11 mouse cellular contexts compared by ENCODE assay signal in the genomic region with DNA sequence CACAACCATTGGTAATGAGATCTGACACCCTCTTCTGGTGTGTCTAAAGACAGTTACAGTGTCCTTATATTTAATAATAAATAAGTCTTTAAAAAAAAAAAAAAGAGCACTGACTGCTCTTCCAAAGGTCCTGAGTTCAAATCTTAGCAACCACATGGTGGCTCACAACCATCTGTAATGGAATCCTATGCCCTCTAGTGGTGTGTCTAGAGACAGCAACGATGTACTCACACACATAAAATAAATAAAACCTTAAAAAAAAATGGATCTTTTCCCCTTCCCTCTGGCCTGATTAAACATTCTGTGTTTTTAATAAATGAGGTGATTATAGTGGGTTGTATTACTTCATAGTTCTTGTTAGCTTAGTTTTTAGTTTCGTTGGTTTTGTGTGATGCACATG. TPM values are rescaled to one million over a fixed set of nuclear protein-coding genes. Genes with fewer than 3 reads are reported as not detected.
DNase-seq lines count a peak whose midpoint lies in the region; ATAC-seq and TF ChIP-seq lines count a peak whose summit lies in the region.
"Not testable (repeated sequence)": the region's sequence is repeated elsewhere in the genome, so short reads cannot be mapped to it uniquely, and the experiment has no call there.
"Had no signal": no experiment of that assay in that cellular context is flagged by ENCODE, and none has a peak within 500 bp of the region (broad histone marks: within the 10 kb centered on the region; RNA-seq: fewer than 3 reads in every experiment).

No protein-coding gene starts in this region.

- not testable (repeated sequence) for ATAC-seq in liver, postnatal 0 days; midbrain, postnatal 0 days (ENCODE audit: low FRiP score)

- not testable (repeated sequence) for TF ChIP-seq EP300 in heart, adult 2 months (IDR thresholded peaks at IDR 0.05; ENCODE audit: insufficient read depth, low read depth, low read length); liver, postnatal 0 days (IDR thresholded peaks at IDR 0.05; ENCODE audit: low read depth)

- H3K4me3 ChIP-seq in E14TG2a.4 (replicated peaks; ENCODE audit: low read length); heart, adult 2 months; layer of hippocampus, adult 2 months; liver, postnatal 0 days (ENCODE audit: low read depth, low read length); midbrain, postnatal 0 days (ENCODE audit: low read depth, low read length): not testable (repeated sequence)

- TF ChIP-seq CTCF in E14TG2a.4 (conservative IDR thresholded peaks at IDR 0.05; ENCODE audit: low read length), result peak; percentile 26; the same call in 1 of the 2 replicates
- TF ChIP-seq CTCF in heart, adult 2 months (IDR thresholded peaks at IDR 0.05), result peak; percentile 38
- peak; percentile 58 for TF ChIP-seq CTCF in layer of hippocampus, adult 2 months (conservative IDR thresholded peaks at IDR 0.05)
- 0 out of 2 replicates have a peak, but pooled peaks have one; percentile 8 for TF ChIP-seq CTCF in liver, postnatal 0 days (IDR thresholded peaks at IDR 0.05; ENCODE audit: low read depth)
- peak; percentile 14; the same call in 1 of the 2 replicates for TF ChIP-seq CTCF in midbrain, postnatal 0 days (IDR thresholded peaks at IDR 0.05)

- not testable (repeated sequence) for H3K9me3 ChIP-seq in E14TG2a.4 (ENCODE audit: low read length); liver, postnatal 0 days (ENCODE audit: low read length); midbrain, postnatal 0 days (ENCODE audit: low read length)

- not testable (repeated sequence) for H3K79me2 ChIP-seq in heart, adult 2 months (replicated peaks; ENCODE audit: control insufficient read depth, insufficient read depth, low read length)

- DNase-seq in NIH3T3 (ENCODE audit: low read depth), result peak; percentile 34
- DNase-seq in heart, adult 2 months; layer of hippocampus, adult 2 months (ENCODE audit: low spot score in 2 of 2); liver, postnatal 0 days; midbrain, postnatal 0 days (ENCODE audit: low spot score): not testable (repeated sequence)

- TF ChIP-seq POLR2A in heart, adult 2 months (IDR thresholded peaks at IDR 0.05; ENCODE audit: insufficient read depth, low read depth, low read length), result not testable (repeated sequence)

- H3K4me2 ChIP-seq in liver, postnatal 0 days (ENCODE audit: low read depth, low read length); midbrain, postnatal 0 days (ENCODE audit: low read depth, low read length, poor library complexity, severe bottlenecking): not testable (repeated sequence)

- intact Hi-C loops in heart, adult 2 months (cut with DNase I), result not testable (repeated sequence)

- H3K9ac ChIP-seq in heart, adult 2 months (ENCODE audit: low read depth, low read length); liver, postnatal 0 days (replicated peaks); midbrain, postnatal 0 days (replicated peaks; ENCODE audit: low read length, poor library complexity, severe bottlenecking): not testable (repeated sequence)

- peaks cover 59% of the 10 kb centered on the region for H3K4me1 ChIP-seq in E14TG2a.4 (replicated peaks; ENCODE audit: low read depth, low read length)
- not testable (repeated sequence) for H3K4me1 ChIP-seq in heart, adult 2 months (ENCODE audit: control insufficient read depth, insufficient read depth, low read length); midbrain, postnatal 0 days (ENCODE audit: insufficient read depth, low read length)
- H3K4me1 ChIP-seq in liver, postnatal 0 days (ENCODE audit: insufficient read depth), result peaks cover 16% of the 10 kb centered on the region

- not testable (repeated sequence) for H3K27me3 ChIP-seq in E14TG2a.4 (ENCODE audit: insufficient read depth, low read length); heart, adult 2 months (ENCODE audit: control insufficient read depth, insufficient read depth, low read length); liver, postnatal 0 days (ENCODE audit: insufficient read depth, low read length); midbrain, postnatal 0 days (ENCODE audit: insufficient read depth, low read length)

- not testable (repeated sequence) for H3K36me3 ChIP-seq in E14TG2a.4 (ENCODE audit: insufficient read depth, low read length); heart, adult 2 months (ENCODE audit: control insufficient read depth, insufficient read depth, low read length); liver, postnatal 0 days (replicated peaks; ENCODE audit: insufficient read depth, low read length); midbrain, postnatal 0 days (ENCODE audit: insufficient read depth, low read length)

- whole genome bisulfite sequencing in heart, adult 2 months, result 96% methylated on average over 2 of the region's 2 CpGs
- WGBS in liver, postnatal 0 days (ENCODE audit: insufficient replicate concordance), result 82% methylated on average over 2 of the region's 2 CpGs
- 93% methylated on average over 2 of the region's 2 CpGs for WGBS in midbrain, postnatal 0 days

- not testable (repeated sequence) for H3K27ac ChIP-seq in heart, adult 2 months; layer of hippocampus, adult 2 months; liver, postnatal 0 days (ENCODE audit: low read depth); midbrain, postnatal 0 days (ENCODE audit: low read depth, low read length)

RNA-seq across cellular contexts. Expression of gene Pcolce, which starts 1.3 kb away (rescaled TPM):
- total RNA-seq in heart, adult 2 months (2021), result 10 to 100 TPM; 35.9 to 50.8 TPM
- 87.0 and 109 TPM in 2 replicates for polyA plus RNA-seq in heart, adult 2 months (2012; rRNA removed)
- 1 to 10 TPM; 6.1 to 8.4 TPM for total RNA-seq in layer of hippocampus, adult 2 months (2021)
- 12.9 and 14.7 TPM in 2 replicates for polyA plus RNA-seq in liver, postnatal 0 days (2015; fragmentation: Nextera tagmentation; extraction: Ambion mirVana)
- 18.6 and 19.4 TPM in 2 replicates for total RNA-seq in midbrain, postnatal 0 days (2014; rRNA removed)
- polyA plus RNA-seq in midbrain, postnatal 0 days (2015; fragmentation: Nextera tagmentation; extraction: Ambion mirVana), result 16.7 and 19.6 TPM in 2 replicates
- total RNA-seq: common myeloid progenitor, adult 5-6 weeks; hematopoietic stem cell, adult 5-6 weeks had no signal

RNA-seq across cellular contexts. Expression of gene Fbxo24, which starts 13.9 kb away (rescaled TPM):
- total RNA-seq in heart, adult 2 months (2021), result under 1 TPM; 0.13 to 0.34 TPM
- 0.29 and 0.35 TPM in 2 replicates for polyA plus RNA-seq in heart, adult 2 months (2012; rRNA removed)
- under 1 TPM in 1 of 2 experiments, not detected in 1; 0.56 TPM for total RNA-seq in layer of hippocampus, adult 2 months (2021)
- polyA plus RNA-seq in liver, postnatal 0 days (2015; fragmentation: Nextera tagmentation; extraction: Ambion mirVana), result not detected in 2 replicates
- total RNA-seq in midbrain, postnatal 0 days (2014; rRNA removed), result 0.28 TPM in 1 of 2 replicates, not detected in the other
- 0.09 and 0.10 TPM in 2 replicates for polyA plus RNA-seq in midbrain, postnatal 0 days (2015; fragmentation: Nextera tagmentation; extraction: Ambion mirVana)
- total RNA-seq: common myeloid progenitor, adult 5-6 weeks; gastrocnemius, postnatal 36 days; granulocyte monocyte progenitor cell, adult 5-6 weeks; hematopoietic stem cell, adult 5-6 weeks had no signal
- polyA plus RNA-seq: heart, embryonic 11.5 days had no signal

RNA-seq across cellular contexts. Expression of gene Lrch4, which starts 14.0 kb away (rescaled TPM):
- 10 to 100 TPM; 17.1 to 20.0 TPM for total RNA-seq in heart, adult 2 months (2021)
- 24.8 and 29.1 TPM in 2 replicates for polyA plus RNA-seq in heart, adult 2 months (2012; rRNA removed)
- 10 to 100 TPM; 25.4 to 28.1 TPM for total RNA-seq in layer of hippocampus, adult 2 months (2021)
- polyA plus RNA-seq in liver, postnatal 0 days (2015; fragmentation: Nextera tagmentation; extraction: Ambion mirVana), result 24.1 and 24.3 TPM in 2 replicates
- 13.1 and 14.5 TPM in 2 replicates for total RNA-seq in midbrain, postnatal 0 days (2014; rRNA removed)
- 13.1 and 15.9 TPM in 2 replicates for polyA plus RNA-seq in midbrain, postnatal 0 days (2015; fragmentation: Nextera tagmentation; extraction: Ambion mirVana)

RNA-seq across cellular contexts. Expression of gene Gm20605, which starts 14.1 kb away (rescaled TPM):
- 1 to 10 TPM; 2.8 to 4.3 TPM for total RNA-seq in heart, adult 2 months (2021)
- 7.3 and 9.5 TPM in 2 replicates for polyA plus RNA-seq in heart, adult 2 months (2012; rRNA removed)
- total RNA-seq in layer of hippocampus, adult 2 months (2021), result 10 to 100 TPM; 15.5 to 19.7 TPM
- 2.4 and 2.6 TPM in 2 replicates for polyA plus RNA-seq in liver, postnatal 0 days (2015; fragmentation: Nextera tagmentation; extraction: Ambion mirVana)
- 0.99 and 4.1 TPM in 2 replicates for total RNA-seq in midbrain, postnatal 0 days (2014; rRNA removed)
- polyA plus RNA-seq in midbrain, postnatal 0 days (2015; fragmentation: Nextera tagmentation; extraction: Ambion mirVana), result 4.4 and 6.5 TPM in 2 replicates

RNA-seq across cellular contexts. Expression of gene Mospd3, which starts 14.1 kb away (rescaled TPM):
- total RNA-seq in heart, adult 2 months (2021), result 10 to 100 TPM; 10.7 to 16.3 TPM
- 20.7 and 32.3 TPM in 2 replicates for polyA plus RNA-seq in heart, adult 2 months (2012; rRNA removed)
- 10 to 100 TPM; 26.2 to 29.3 TPM for total RNA-seq in layer of hippocampus, adult 2 months (2021)
- polyA plus RNA-seq in liver, postnatal 0 days (2015; fragmentation: Nextera tagmentation; extraction: Ambion mirVana), result 26.2 and 28.3 TPM in 2 replicates
- 17.7 and 18.5 TPM in 2 replicates for total RNA-seq in midbrain, postnatal 0 days (2014; rRNA removed)
- 70.5 and 71.3 TPM in 2 replicates for polyA plus RNA-seq in midbrain, postnatal 0 days (2015; fragmentation: Nextera tagmentation; extraction: Ambion mirVana)

Comparison
In these comparisons a context has a peak if more than half of its experiments do, and no peak if none do; other contexts are left out.
1. CTCF ChIP-seq: peak in every context shown above with its lines; median percentile 58 in layer of hippocampus, adult 2 months; 38 in heart, adult 2 months; 26 in E14TG2a.4; 14 in midbrain, postnatal 0 days; 8 in liver, postnatal 0 days.